Mouse (Mus musculus): Measurements from ENCODE around the gene Sdf2. TPM values are rescaled to one million over a fixed set of nuclear protein-coding genes. Genes with fewer than 3 reads are reported as not detected.
A peak's percentile ranks its signal among the peaks of the same experiment; 100 is the strongest.
"Not testable (repeated sequence)": the region's sequence is repeated elsewhere in the genome, so short reads cannot be mapped to it uniquely, and the experiment has no call there.

Gene Sdf2
- polyA plus RNA-seq, 1 experiment from 2014 or later: 60.1 TPM

GRCm38 (mm10) chr11:78276169-78276568 lies 30.6 kb downstream of the Sdf2 start:
- ATAC-seq (ENCODE audit: insufficient read depth, low FRiP score, low TSS enrichment); DNase-seq (ENCODE audit: low spot score); H3K9me3 ChIP-seq (ENCODE audit: control insufficient read depth, low read length); H3K4me3 ChIP-seq (ENCODE audit: low read depth, low read length); H3K27ac ChIP-seq (ENCODE audit: low read depth, low read length); H3K9ac ChIP-seq (ENCODE audit: low read length); H3K4me2 ChIP-seq (ENCODE audit: low read depth); H3K4me1 ChIP-seq (ENCODE audit: control insufficient read depth, insufficient read depth, low read length); H3K27me3 ChIP-seq (ENCODE audit: control insufficient read depth, insufficient read depth, low read length): not testable (repeated sequence)
- H3K36me3 ChIP-seq (ENCODE audit: control insufficient read depth, insufficient read depth, low read length): peaks cover 45% of the 10 kb centered on the region
- 97% methylated on average over 4 of the region's 4 CpGs for WGBS

DNA sequence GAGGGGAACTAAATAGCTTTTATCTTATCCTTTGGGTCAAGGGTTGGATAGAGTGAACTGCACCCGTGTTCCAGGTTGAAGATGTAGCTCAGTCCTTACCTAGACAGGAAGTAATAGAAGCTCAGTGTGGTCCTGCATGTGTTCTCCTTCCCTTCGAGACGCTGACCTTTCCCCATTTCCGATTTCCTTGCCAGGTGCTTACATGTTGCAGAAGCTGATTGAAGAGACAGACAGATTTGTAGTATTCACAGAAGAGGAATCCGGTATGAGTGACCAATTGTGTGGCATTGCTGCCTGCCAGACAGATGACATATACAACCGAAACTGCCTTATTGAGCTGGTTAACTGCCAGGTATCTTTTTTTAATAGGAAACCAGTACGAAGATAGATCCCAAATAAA lies 33.3 kb downstream of the Sdf2 start:
- no peak for DNase-seq (ENCODE audit: low spot score)
- Histone ChIP-seq H3K4me1 (ENCODE audit: control insufficient read depth, insufficient read depth, low read length) (no peaks in the 10 kb centered on the region), H3K9ac (ENCODE audit: low read length) (no peak overlapping the region), H3K27me3 (ENCODE audit: control insufficient read depth, insufficient read depth, low read length) (no peaks in the 10 kb centered on the region), H3K4me3 (ENCODE audit: low read depth, low read length) (no peak overlapping the region), H3K36me3 (ENCODE audit: control insufficient read depth, insufficient read depth, low read length) (peaks cover 36% of the 10 kb centered on the region), H3K9me3 (ENCODE audit: control insufficient read depth, low read length) (no peaks in the 10 kb centered on the region), H3K4me2 (ENCODE audit: low read depth) (no peak overlapping the region), H3K27ac (ENCODE audit: low read depth, low read length) (no peak overlapping the region)
- 91% methylated on average over 7 of the region's 7 CpGs for WGBS
- no peak for ATAC-seq (ENCODE audit: insufficient read depth, low FRiP score, low TSS enrichment)

- Histone ChIP-seq H3K9ac (ENCODE audit: low read length) (no peak overlapping the region), H3K4me2 (ENCODE audit: low read depth) (no peak overlapping the region), H3K36me3 (ENCODE audit: control insufficient read depth, insufficient read depth, low read length) (peaks cover 33% of the 10 kb centered on the region), H3K4me3 (ENCODE audit: low read depth, low read length) (no peak overlapping the region), H3K27ac (ENCODE audit: low read depth, low read length) (no peak overlapping the region), H3K4me1 (ENCODE audit: control insufficient read depth, insufficient read depth, low read length) (no peaks in the 10 kb centered on the region), H3K9me3 (ENCODE audit: control insufficient read depth, low read length) (no peaks in the 10 kb centered on the region), H3K27me3 (ENCODE audit: control insufficient read depth, insufficient read depth, low read length) (no peaks in the 10 kb centered on the region)
- ATAC-seq (ENCODE audit: insufficient read depth, low FRiP score, low TSS enrichment) (no peak), DNase-seq (ENCODE audit: low spot score) (no peak)
- 96% methylated on average over 4 of the region's 4 CpGs for WGBS
Observed at GRCm38 (mm10) chr11:78279586-78279985, 34.0 kb downstream of the Sdf2 start.

DNA sequence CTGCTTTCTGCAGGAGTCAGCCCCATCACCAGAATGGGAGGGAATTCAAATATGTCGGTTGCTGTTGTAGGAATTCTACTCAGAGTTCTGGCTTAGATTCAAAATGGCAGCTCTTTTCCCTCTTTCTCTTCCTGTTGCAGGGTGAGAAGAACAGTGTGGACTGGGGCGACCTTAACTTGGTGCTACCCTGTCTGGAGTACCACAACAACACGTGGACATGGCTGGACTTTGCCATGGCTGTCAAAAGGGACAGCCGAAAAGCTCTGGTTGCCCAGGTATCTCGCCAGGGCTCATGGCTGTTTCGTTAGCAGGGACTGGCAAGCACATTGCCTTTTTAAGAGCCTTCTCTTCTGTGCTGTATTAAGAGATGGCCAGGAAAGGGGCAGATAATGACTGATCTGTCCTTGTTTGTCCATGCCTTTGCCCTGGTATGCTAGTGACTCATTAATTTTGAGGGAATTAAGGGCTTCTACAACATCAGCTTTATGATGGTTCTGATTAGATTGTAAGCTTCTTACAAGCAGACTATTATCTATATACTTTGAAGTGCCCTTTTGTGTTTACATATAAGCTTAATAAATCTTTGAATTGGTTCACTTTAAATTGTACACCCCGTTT lies 43.7 kb downstream of the Sdf2 start:
- no peaks in the 10 kb centered on the region for H3K27me3 ChIP-seq (ENCODE audit: control insufficient read depth, insufficient read depth, low read length)
- WGBS: 89% methylated on average over 7 of the region's 7 CpGs
- H3K4me1 ChIP-seq (ENCODE audit: control insufficient read depth, insufficient read depth, low read length): no peaks in the 10 kb centered on the region
- ATAC-seq (ENCODE audit: insufficient read depth, low FRiP score, low TSS enrichment) (no peak), DNase-seq (ENCODE audit: low spot score) (no peak)
- no peak overlapping the region for H3K4me2 ChIP-seq (ENCODE audit: low read depth)
- no peak overlapping the region for H3K4me3 ChIP-seq (ENCODE audit: low read depth, low read length)
- peaks cover 17% of the 10 kb centered on the region for H3K36me3 ChIP-seq (ENCODE audit: control insufficient read depth, insufficient read depth, low read length)
- no peak overlapping the region for H3K27ac ChIP-seq (ENCODE audit: low read depth, low read length)
- H3K9me3 ChIP-seq (ENCODE audit: control insufficient read depth, low read length): no peaks in the 10 kb centered on the region
- H3K9ac ChIP-seq (ENCODE audit: low read length): no peak overlapping the region

- Histone ChIP-seq H3K27ac (ENCODE audit: low read depth, low read length) (no peak within 1 kb of the TSS), H3K36me3 (ENCODE audit: control insufficient read depth, insufficient read depth, low read length) (peaks cover 10% of the 10 kb centered on the region), H3K9ac (ENCODE audit: low read length) (no peak within 1 kb of the TSS), H3K4me3 (ENCODE audit: low read depth, low read length) (no peak within 1 kb of the TSS), H3K9me3 (ENCODE audit: control insufficient read depth, low read length) (no peaks in the 10 kb centered on the region), H3K4me1 (ENCODE audit: control insufficient read depth, insufficient read depth, low read length) (no peaks in the 10 kb centered on the region), H3K4me2 (ENCODE audit: low read depth) (no peak within 1 kb of the TSS), H3K27me3 (ENCODE audit: control insufficient read depth, insufficient read depth, low read length) (no peaks in the 10 kb centered on the region)
- no peak for DNase-seq (ENCODE audit: low spot score)
- WGBS: 95% methylated on average over 4 of the region's 4 CpGs
- no peak for ATAC-seq (ENCODE audit: insufficient read depth, low FRiP score, low TSS enrichment)
Observed at GRCm38 (mm10) chr11:78290654-78291053, 45.1 kb downstream of the Sdf2 start, which contains the start of gene BC030499. BC030499 (plus strand) TSS chr11:78290841.

DNA sequence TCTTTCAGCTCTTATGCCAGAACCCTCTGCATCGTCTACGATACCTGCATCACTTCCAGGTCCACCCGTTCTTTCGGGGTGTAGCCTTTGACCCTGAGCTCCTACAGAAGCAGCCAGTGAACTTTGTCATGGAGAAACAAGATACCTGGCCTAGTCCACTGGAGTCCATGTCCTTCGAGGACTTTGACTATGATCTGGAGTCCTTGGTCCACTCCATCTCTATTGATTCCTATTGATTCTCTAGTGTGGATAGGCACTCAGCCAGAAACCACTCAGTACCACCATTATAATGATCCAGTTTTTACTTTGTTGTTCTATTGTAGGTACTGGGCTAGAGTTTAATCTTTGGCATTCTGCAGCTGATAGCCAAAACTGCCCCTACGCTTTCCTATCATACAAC lies 49.0 kb downstream of the Sdf2 start:
- 92% methylated on average over 6 of the region's 6 CpGs for WGBS
- H3K27ac ChIP-seq (ENCODE audit: low read depth, low read length): no peak overlapping the region
- no peaks in the 10 kb centered on the region for H3K4me1 ChIP-seq (ENCODE audit: control insufficient read depth, insufficient read depth, low read length)
- H3K4me2 ChIP-seq (ENCODE audit: low read depth): no peak overlapping the region
- H3K9ac ChIP-seq (ENCODE audit: low read length): no peak overlapping the region
- H3K9me3 ChIP-seq (ENCODE audit: control insufficient read depth, low read length): no peaks in the 10 kb centered on the region
- ATAC-seq (ENCODE audit: insufficient read depth, low FRiP score, low TSS enrichment) (no peak), DNase-seq (ENCODE audit: low spot score) (no peak)
- no peak overlapping the region for H3K4me3 ChIP-seq (ENCODE audit: low read depth, low read length)
- peaks cover 5% of the 10 kb centered on the region for H3K36me3 ChIP-seq (ENCODE audit: control insufficient read depth, insufficient read depth, low read length)
- H3K27me3 ChIP-seq (ENCODE audit: control insufficient read depth, insufficient read depth, low read length): no peaks in the 10 kb centered on the region

- no peak for DNase-seq (ENCODE audit: low spot score)
- no peak; the same call in 1 of the 2 replicates for ATAC-seq (ENCODE audit: insufficient read depth, low FRiP score, low TSS enrichment)
- peak overlapping the region; percentile 75 for H3K4me2 ChIP-seq (ENCODE audit: low read depth)
- no peak overlapping the region for H3K27ac ChIP-seq (ENCODE audit: low read depth, low read length)
- 67% methylated on average over 7 of the region's 7 CpGs for WGBS
- H3K9me3 ChIP-seq (ENCODE audit: control insufficient read depth, low read length): no peaks in the 10 kb centered on the region
- peak overlapping the region; percentile 77 for H3K9ac ChIP-seq (ENCODE audit: low read length)
- no peaks in the 10 kb centered on the region for H3K4me1 ChIP-seq (ENCODE audit: control insufficient read depth, insufficient read depth, low read length)
- H3K36me3 ChIP-seq (ENCODE audit: control insufficient read depth, insufficient read depth, low read length): peaks cover 5% of the 10 kb centered on the region; the same call in 1 of the 2 replicates
- no peaks in the 10 kb centered on the region for H3K27me3 ChIP-seq (ENCODE audit: control insufficient read depth, insufficient read depth, low read length)
- H3K4me3 ChIP-seq (ENCODE audit: low read depth, low read length): peak overlapping the region; percentile 81
Observed at GRCm38 (mm10) chr11:78300917-78301316, 55.4 kb downstream of the Sdf2 start.

- under 1% methylated on average over 49 of the region's 49 CpGs for WGBS
- Histone ChIP-seq H3K27ac (ENCODE audit: low read depth, low read length) (0 out of 2 replicates have a peak within 1 kb of the TSS, but pooled peaks have one; percentile 39), H3K4me2 (ENCODE audit: low read depth) (peak within 1 kb of the TSS; percentile 75), H3K4me3 (ENCODE audit: low read depth, low read length) (peak within 1 kb of the TSS; percentile 81), H3K27me3 (ENCODE audit: control insufficient read depth, insufficient read depth, low read length) (no peaks in the 10 kb centered on the region), H3K9ac (ENCODE audit: low read length) (peak within 1 kb of the TSS; percentile 77), H3K4me1 (ENCODE audit: control insufficient read depth, insufficient read depth, low read length) (no peaks in the 10 kb centered on the region), H3K9me3 (ENCODE audit: control insufficient read depth, low read length) (no peaks in the 10 kb centered on the region), H3K36me3 (ENCODE audit: control insufficient read depth, insufficient read depth, low read length) (peaks cover 5% of the 10 kb centered on the region; the same call in 1 of the 2 replicates)
- ATAC-seq (ENCODE audit: insufficient read depth, low FRiP score, low TSS enrichment) (peak; percentile 95), DNase-seq (ENCODE audit: low spot score) (peak; percentile 93)
Observed at GRCm38 (mm10) chr11:78301357-78302084, 56.0 kb downstream of the Sdf2 start, which contains the start of gene Spag5. Spag5 (plus strand) TSS chr11:78301529.
